Mouse (Mus musculus): ENCODE data around the gene Atad1. TPM values are rescaled to one million over a fixed set of nuclear protein-coding genes. Genes with fewer than 3 reads are reported as not detected.

Atad1 gene
- polyA plus RNA-seq, 1 experiment from 2014 or later: 49.6 TPM

- 94% methylated on average over 3 of the region's 3 CpGs for WGBS
- Histone ChIP-seq H3K4me2 (replicated peaks; ENCODE audit: low read depth) (no peak overlapping the region), H3K9me3 (ENCODE audit: control insufficient read depth) (no peaks in the 10 kb centered on the region)
Measured at GRCm38 (mm10) chr19:32753386-32753785, 13.8 kb upstream of the Atad1 start.

GRCm38 (mm10) chr19:32752357-32752756 lies 12.8 kb upstream of the Atad1 start:
- no peak for TF ChIP-seq CTCF (IDR thresholded peaks at IDR 0.05; ENCODE audit: low read depth)
- Histone ChIP-seq H3K27ac (ENCODE audit: low read depth, low read length) (no peak overlapping the region), H3K4me1 (replicated peaks; ENCODE audit: control insufficient read depth, insufficient read depth, low read length) (no peaks in the 10 kb centered on the region), H3K4me2 (replicated peaks; ENCODE audit: low read depth) (no peak overlapping the region), H3K4me3 (ENCODE audit: low read depth, low read length) (no peak overlapping the region), H3K36me3 (ENCODE audit: control insufficient read depth, insufficient read depth) (no peaks in the 10 kb centered on the region), H3K9ac (ENCODE audit: low read depth, low read length) (no peak overlapping the region), H3K9me3 (ENCODE audit: control insufficient read depth) (no peaks in the 10 kb centered on the region), H3K27me3 (replicated peaks; ENCODE audit: control insufficient read depth, insufficient read depth, low read length) (no peaks in the 10 kb centered on the region)
- ATAC-seq: no peak
- WGBS: 84% methylated on average over 6 of the region's 6 CpGs

More at GRCm38 (mm10) chr19:32753386-32753785, 13.8 kb upstream of the Atad1 start:
- Histone ChIP-seq H3K27ac (ENCODE audit: low read depth, low read length) (no peak overlapping the region), H3K9ac (ENCODE audit: low read depth, low read length) (no peak overlapping the region), H3K4me3 (ENCODE audit: low read depth, low read length) (no peak overlapping the region), H3K27me3 (replicated peaks; ENCODE audit: control insufficient read depth, insufficient read depth, low read length) (no peaks in the 10 kb centered on the region), H3K4me1 (replicated peaks; ENCODE audit: control insufficient read depth, insufficient read depth, low read length) (no peaks in the 10 kb centered on the region), H3K36me3 (ENCODE audit: control insufficient read depth, insufficient read depth) (no peaks in the 10 kb centered on the region)
- TF ChIP-seq CTCF (IDR thresholded peaks at IDR 0.05; ENCODE audit: low read depth): no peak
- ATAC-seq: no peak

GRCm38 (mm10) chr19:32749425-32749824 lies 9.8 kb upstream of the Atad1 start:
- no peak for ATAC-seq
- WGBS: 33% methylated on average over 6 of the region's 6 CpGs

GRCm38 (mm10) chr19:32740641-32741345 lies 1.2 kb upstream of the Atad1 start:
- ATAC-seq: no peak
- 87% methylated on average over 4 of the region's 4 CpGs for WGBS
- no peaks in the 10 kb centered on the region for H3K36me3 ChIP-seq (ENCODE audit: control insufficient read depth, insufficient read depth)
- no peak overlapping the region for H3K27ac ChIP-seq (ENCODE audit: low read depth, low read length)
- H3K4me1 ChIP-seq (replicated peaks; ENCODE audit: control insufficient read depth, insufficient read depth, low read length): no peaks in the 10 kb centered on the region
- no peak overlapping the region for H3K4me3 ChIP-seq (ENCODE audit: low read depth, low read length)
- no peaks in the 10 kb centered on the region for H3K9me3 ChIP-seq (ENCODE audit: control insufficient read depth)
- no peaks in the 10 kb centered on the region for H3K27me3 ChIP-seq (replicated peaks; ENCODE audit: control insufficient read depth, insufficient read depth, low read length)
- no peak overlapping the region for H3K9ac ChIP-seq (ENCODE audit: low read depth, low read length)
- H3K4me2 ChIP-seq (replicated peaks; ENCODE audit: low read depth): no peak overlapping the region
- no peak for TF ChIP-seq CTCF (IDR thresholded peaks at IDR 0.05; ENCODE audit: low read depth)

More at GRCm38 (mm10) chr19:32749425-32749824, 9.8 kb upstream of the Atad1 start:
- Histone ChIP-seq H3K4me3 (ENCODE audit: low read depth, low read length) (no peak overlapping the region), H3K27ac (ENCODE audit: low read depth, low read length) (no peak overlapping the region), H3K9ac (ENCODE audit: low read depth, low read length) (no peak overlapping the region), H3K27me3 (replicated peaks; ENCODE audit: control insufficient read depth, insufficient read depth, low read length) (no peaks in the 10 kb centered on the region), H3K4me1 (replicated peaks; ENCODE audit: control insufficient read depth, insufficient read depth, low read length) (no peaks in the 10 kb centered on the region), H3K4me2 (replicated peaks; ENCODE audit: low read depth) (no peak overlapping the region), H3K36me3 (ENCODE audit: control insufficient read depth, insufficient read depth) (no peaks in the 10 kb centered on the region), H3K9me3 (ENCODE audit: control insufficient read depth) (no peaks in the 10 kb centered on the region)
- peak; percentile 75 for TF ChIP-seq CTCF (IDR thresholded peaks at IDR 0.05; ENCODE audit: low read depth)

GRCm38 (mm10) chr19:32737844-32738243 lies 1.7 kb downstream of the Atad1 start:
- Histone ChIP-seq H3K4me3 (ENCODE audit: low read depth, low read length) (no peak overlapping the region), H3K27me3 (replicated peaks; ENCODE audit: control insufficient read depth, insufficient read depth, low read length) (no peaks in the 10 kb centered on the region), H3K27ac (ENCODE audit: low read depth, low read length) (no peak overlapping the region), H3K36me3 (ENCODE audit: control insufficient read depth, insufficient read depth) (no peaks in the 10 kb centered on the region), H3K9me3 (ENCODE audit: control insufficient read depth) (no peaks in the 10 kb centered on the region), H3K4me1 (replicated peaks; ENCODE audit: control insufficient read depth, insufficient read depth, low read length) (no peaks in the 10 kb centered on the region), H3K9ac (ENCODE audit: low read depth, low read length) (no peak overlapping the region), H3K4me2 (replicated peaks; ENCODE audit: low read depth) (no peak overlapping the region)
- no peak for TF ChIP-seq CTCF (IDR thresholded peaks at IDR 0.05; ENCODE audit: low read depth)
- WGBS: 70% methylated on average over 7 of the region's 7 CpGs
- ATAC-seq: peak; percentile 61; the same call in 1 of the 2 replicates

GRCm38 (mm10) chr19:32732922-32733321 lies 6.7 kb downstream of the Atad1 start:
- H3K4me2 ChIP-seq (replicated peaks; ENCODE audit: low read depth): no peak overlapping the region
- H3K27ac ChIP-seq (ENCODE audit: low read depth, low read length): no peak overlapping the region
- no peak for ATAC-seq
- no peak overlapping the region for H3K9ac ChIP-seq (ENCODE audit: low read depth, low read length)
- H3K4me1 ChIP-seq (replicated peaks; ENCODE audit: control insufficient read depth, insufficient read depth, low read length): no peaks in the 10 kb centered on the region
- no peaks in the 10 kb centered on the region for H3K36me3 ChIP-seq (ENCODE audit: control insufficient read depth, insufficient read depth)
- no peak overlapping the region for H3K4me3 ChIP-seq (ENCODE audit: low read depth, low read length)
- TF ChIP-seq CTCF (IDR thresholded peaks at IDR 0.05; ENCODE audit: low read depth): no peak
- no peaks in the 10 kb centered on the region for H3K27me3 ChIP-seq (replicated peaks; ENCODE audit: control insufficient read depth, insufficient read depth, low read length)
- no peaks in the 10 kb centered on the region for H3K9me3 ChIP-seq (ENCODE audit: control insufficient read depth)
